Mouse (Mus musculus): ENCODE measurements around the gene Coq8b. TPM values are rescaled to one million over a fixed set of nuclear protein-coding genes. Genes with fewer than 3 reads are reported as not detected.

Gene Coq8b
- polyA plus RNA-seq, 1 experiment from 2014 or later, result 22.3 TPM

DNA sequence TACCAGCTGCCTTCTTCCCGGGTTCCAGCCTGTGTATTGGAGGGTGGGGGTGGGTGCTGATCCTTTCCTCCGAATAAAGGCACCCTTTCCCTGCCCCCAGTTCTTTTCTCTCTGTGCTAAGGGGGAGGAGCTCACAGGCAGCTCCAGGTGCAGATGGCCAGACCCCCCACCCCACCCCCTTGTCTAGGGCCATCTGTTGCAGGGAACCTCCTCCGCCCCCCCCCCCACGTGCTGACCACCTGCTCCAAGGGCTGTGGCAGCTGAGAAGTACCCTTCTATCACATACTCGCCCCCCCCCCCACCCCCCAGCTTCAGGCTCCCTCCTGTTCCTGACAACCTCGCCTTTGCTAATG is 25.0 kb downstream of the Coq8b start:
- Histone ChIP-seq H3K4me3 (peak overlapping the region; percentile 83), H3K9ac (peak overlapping the region; percentile 58; the same call in 1 of the 2 replicates), H3K27ac (peak overlapping the region; percentile 94), H3K36me3 (ENCODE audit: poor library complexity, severe bottlenecking) (peaks cover 22% of the 10 kb centered on the region), H3K4me2 (peak overlapping the region; percentile 90), H3K4me1 (peaks cover 54% of the 10 kb centered on the region), H3K27me3 (no peaks in the 10 kb centered on the region), H3K9me3 (replicated peaks) (no peaks in the 10 kb centered on the region)
- peak; percentile 48 for ATAC-seq
- 0% methylated on average over 5 of the region's 6 CpGs for WGBS

- H3K4me1 ChIP-seq, result peaks cover 54% of the 10 kb centered on the region
Measured at GRCm38 (mm10) chr7:27258205-27258899, 25.5 kb downstream of the Coq8b start, which contains the start of gene Numbl. Numbl (plus strand) TSS chr7:27258433.

GRCm38 (mm10) chr7:27259271-27259721 is 26.5 kb downstream of the Coq8b start:
- Histone ChIP-seq H3K36me3 (ENCODE audit: poor library complexity, severe bottlenecking) (peaks cover 29% of the 10 kb centered on the region), H3K4me2 (peak overlapping the region; percentile 90), H3K27ac (peak overlapping the region; percentile 94), H3K9ac (peak overlapping the region; percentile 92), H3K4me1 (peaks cover 54% of the 10 kb centered on the region), H3K4me3 (peak overlapping the region; percentile 83), H3K27me3 (no peaks in the 10 kb centered on the region), H3K9me3 (replicated peaks) (no peaks in the 10 kb centered on the region)
- ATAC-seq, result no peak
- WGBS, result 0% methylated on average over 9 of the region's 9 CpGs

More at GRCm38 (mm10) chr7:27258205-27258899, 25.5 kb downstream of the Coq8b start, which contains the start of gene Numbl:
- ATAC-seq, result peak; percentile 78
- under 1% methylated on average over 37 of the region's 47 CpGs for WGBS
- Histone ChIP-seq H3K4me2 (peak within 1 kb of the TSS; percentile 90), H3K36me3 (ENCODE audit: poor library complexity, severe bottlenecking) (peaks cover 22% of the 10 kb centered on the region), H3K9ac (peak within 1 kb of the TSS; percentile 92), H3K27ac (peak within 1 kb of the TSS; percentile 94), H3K4me3 (peak within 1 kb of the TSS; percentile 83), H3K27me3 (no peaks in the 10 kb centered on the region), H3K9me3 (replicated peaks) (no peaks in the 10 kb centered on the region)

GRCm38 (mm10) chr7:27259771-27260170 is 26.9 kb downstream of the Coq8b start:
- peak overlapping the region; percentile 94 for H3K27ac ChIP-seq
- peaks cover 54% of the 10 kb centered on the region for H3K4me1 ChIP-seq
- WGBS, result 30% methylated on average over 5 of the region's 5 CpGs
- no peaks in the 10 kb centered on the region for H3K27me3 ChIP-seq
- peak overlapping the region; percentile 92 for H3K9ac ChIP-seq
- H3K4me3 ChIP-seq, result peak overlapping the region; percentile 83
- no peaks in the 10 kb centered on the region for H3K9me3 ChIP-seq (replicated peaks)
- peak overlapping the region; percentile 90 for H3K4me2 ChIP-seq
- H3K36me3 ChIP-seq (ENCODE audit: poor library complexity, severe bottlenecking), result peaks cover 29% of the 10 kb centered on the region
- ATAC-seq, result no peak

GRCm38 (mm10) chr7:27260856-27261255 is 28.0 kb downstream of the Coq8b start:
- no peaks in the 10 kb centered on the region for H3K9me3 ChIP-seq (replicated peaks)
- H3K4me1 ChIP-seq, result peaks cover 54% of the 10 kb centered on the region
- H3K4me2 ChIP-seq, result peak overlapping the region; percentile 90
- H3K27me3 ChIP-seq, result no peaks in the 10 kb centered on the region
- H3K4me3 ChIP-seq, result peak overlapping the region; percentile 83
- H3K36me3 ChIP-seq (ENCODE audit: poor library complexity, severe bottlenecking), result peaks cover 40% of the 10 kb centered on the region
- no peak for ATAC-seq
- no peak overlapping the region; the same call in 1 of the 2 replicates for H3K27ac ChIP-seq
- 71% methylated on average over 7 of the region's 7 CpGs for WGBS
- peak overlapping the region; percentile 92; the same call in 1 of the 2 replicates for H3K9ac ChIP-seq

DNA sequence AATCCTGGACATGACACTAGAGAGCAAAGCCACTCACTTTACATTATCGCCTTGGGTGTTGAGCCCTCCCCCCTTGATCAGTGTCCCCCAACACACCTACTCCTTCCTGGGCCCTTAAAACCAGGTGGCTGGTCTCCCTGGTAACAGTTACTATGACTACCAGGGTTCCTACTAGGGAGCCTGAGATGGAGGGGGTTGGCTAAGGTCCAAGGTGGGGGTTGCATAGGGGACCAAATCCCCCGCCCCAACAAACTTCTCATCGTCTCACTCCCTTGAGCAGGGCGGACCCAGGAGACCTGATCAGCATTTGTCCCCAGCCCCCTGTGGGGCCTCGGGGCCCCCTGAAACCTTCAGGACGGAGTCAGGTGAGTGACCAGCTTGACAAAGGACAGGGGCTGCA is 29.1 kb downstream of the Coq8b start:
- 66% methylated on average over 6 of the region's 6 CpGs for WGBS
- no peaks in the 10 kb centered on the region for H3K27me3 ChIP-seq
- peak overlapping the region; percentile 90; the same call in 1 of the 2 replicates for H3K4me2 ChIP-seq
- H3K27ac ChIP-seq, result no peak overlapping the region; the same call in 1 of the 2 replicates
- no peaks in the 10 kb centered on the region for H3K9me3 ChIP-seq (replicated peaks)
- no peak overlapping the region for H3K4me3 ChIP-seq
- peaks cover 50% of the 10 kb centered on the region for H3K36me3 ChIP-seq (ENCODE audit: poor library complexity, severe bottlenecking)
- H3K9ac ChIP-seq, result no peak overlapping the region
- no peak for ATAC-seq
- H3K4me1 ChIP-seq, result peaks cover 47% of the 10 kb centered on the region

DNA sequence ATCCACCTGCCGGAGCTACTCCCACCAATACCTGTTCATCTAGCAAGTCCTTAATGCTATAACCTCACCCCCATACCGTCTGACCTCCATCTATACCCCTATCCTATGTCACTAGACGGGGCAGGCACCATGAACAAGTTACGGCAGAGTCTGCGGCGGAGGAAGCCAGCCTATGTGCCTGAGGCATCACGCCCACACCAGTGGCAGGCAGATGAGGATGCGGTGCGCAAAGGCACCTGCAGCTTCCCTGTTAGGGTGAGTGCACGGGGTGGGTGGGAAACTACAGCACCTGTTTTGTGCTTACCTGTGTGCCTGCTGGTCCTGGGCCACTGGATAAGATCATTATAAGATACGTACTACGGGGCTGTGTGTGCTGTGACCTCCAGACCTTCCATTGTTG is 31.9 kb downstream of the Coq8b start:
- Histone ChIP-seq H3K9me3 (replicated peaks) (no peaks in the 10 kb centered on the region), H3K27me3 (no peaks in the 10 kb centered on the region), H3K4me3 (no peak overlapping the region), H3K36me3 (ENCODE audit: poor library complexity, severe bottlenecking) (peaks cover 79% of the 10 kb centered on the region), H3K27ac (no peak overlapping the region), H3K4me2 (no peak overlapping the region), H3K9ac (no peak overlapping the region), H3K4me1 (peaks cover 27% of the 10 kb centered on the region)
- ATAC-seq, result no peak
- WGBS, result 95% methylated on average over 12 of the region's 12 CpGs

GRCm38 (mm10) chr7:27266515-27267128 is 33.8 kb downstream of the Coq8b start:
- Histone ChIP-seq H3K9me3 (replicated peaks) (no peaks in the 10 kb centered on the region), H3K36me3 (ENCODE audit: poor library complexity, severe bottlenecking) (peaks cover 97% of the 10 kb centered on the region), H3K27ac (no peak overlapping the region), H3K4me3 (no peak overlapping the region), H3K9ac (no peak overlapping the region), H3K4me1 (peaks cover 8% of the 10 kb centered on the region), H3K4me2 (no peak overlapping the region), H3K27me3 (no peaks in the 10 kb centered on the region)
- ATAC-seq, result no peak
- WGBS, result 87% methylated on average over 20 of the region's 20 CpGs

DNA sequence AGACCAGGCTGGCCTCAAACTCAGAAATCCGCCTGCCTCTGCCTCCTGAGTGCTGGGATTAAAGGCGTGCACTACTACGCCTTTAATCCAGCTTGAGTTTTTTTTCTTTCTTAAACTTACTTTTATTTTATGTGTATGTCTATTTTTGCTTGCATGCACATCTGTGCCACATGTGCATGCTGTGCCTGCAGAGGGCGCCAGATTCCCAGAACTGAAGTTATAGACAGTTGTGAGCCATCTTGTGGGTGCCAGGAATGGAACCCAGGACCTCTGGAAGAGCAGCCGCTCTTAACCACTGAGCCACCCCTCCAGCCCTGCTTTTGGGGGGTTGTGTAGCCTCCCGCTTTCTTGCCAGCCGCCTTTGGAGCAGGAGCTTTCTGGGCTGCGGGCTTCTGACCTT is 38.6 kb downstream of the Coq8b start:
- H3K4me3 ChIP-seq, result no peak overlapping the region
- H3K4me2 ChIP-seq, result no peak overlapping the region
- no peak overlapping the region for H3K9ac ChIP-seq
- 88% methylated on average over 8 of the region's 8 CpGs for WGBS
- no peaks in the 10 kb centered on the region for H3K4me1 ChIP-seq
- no peak overlapping the region for H3K27ac ChIP-seq
- no peaks in the 10 kb centered on the region for H3K27me3 ChIP-seq
- H3K9me3 ChIP-seq (replicated peaks), result no peaks in the 10 kb centered on the region
- ATAC-seq, result no peak
- H3K36me3 ChIP-seq (ENCODE audit: poor library complexity, severe bottlenecking), result peaks cover 92% of the 10 kb centered on the region

DNA sequence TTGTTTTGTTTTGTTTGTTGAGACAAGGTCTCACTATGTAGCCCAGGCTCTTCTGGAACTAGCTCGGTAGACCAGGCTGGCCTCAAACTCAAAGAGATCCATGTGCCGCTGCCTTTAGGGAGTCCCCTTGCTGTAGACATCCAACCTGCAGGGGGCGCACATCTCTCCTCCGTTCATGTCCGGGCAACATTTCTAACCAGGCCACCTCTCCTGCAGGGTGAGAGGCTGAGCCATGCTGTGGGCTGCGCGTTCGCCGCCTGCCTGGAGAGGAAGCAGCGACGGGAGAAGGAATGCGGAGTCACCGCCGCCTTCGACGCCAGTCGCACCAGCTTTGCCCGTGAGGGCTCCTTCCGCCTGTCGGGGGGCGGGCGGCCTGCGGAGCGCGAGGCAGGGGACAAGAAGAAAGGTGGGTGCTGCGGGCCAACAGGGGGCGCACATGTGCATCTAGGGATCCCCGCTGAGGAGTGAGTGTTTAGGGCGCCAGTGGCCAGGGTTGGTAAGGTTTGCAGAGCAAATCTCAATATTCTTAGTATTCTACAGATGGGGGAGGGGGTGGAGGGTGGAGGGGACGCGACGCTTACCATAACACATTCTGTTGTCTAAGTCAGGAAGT is 41.0 kb downstream of the Coq8b start:
- Histone ChIP-seq H3K27ac (no peak overlapping the region), H3K27me3 (no peaks in the 10 kb centered on the region), H3K4me3 (no peak overlapping the region), H3K36me3 (ENCODE audit: poor library complexity, severe bottlenecking) (peaks cover 92% of the 10 kb centered on the region), H3K9me3 (replicated peaks) (no peaks in the 10 kb centered on the region), H3K9ac (no peak overlapping the region), H3K4me1 (no peaks in the 10 kb centered on the region), H3K4me2 (no peak overlapping the region)
- WGBS, result 57% methylated on average over 32 of the region's 32 CpGs
- ATAC-seq, result no peak

DNA sequence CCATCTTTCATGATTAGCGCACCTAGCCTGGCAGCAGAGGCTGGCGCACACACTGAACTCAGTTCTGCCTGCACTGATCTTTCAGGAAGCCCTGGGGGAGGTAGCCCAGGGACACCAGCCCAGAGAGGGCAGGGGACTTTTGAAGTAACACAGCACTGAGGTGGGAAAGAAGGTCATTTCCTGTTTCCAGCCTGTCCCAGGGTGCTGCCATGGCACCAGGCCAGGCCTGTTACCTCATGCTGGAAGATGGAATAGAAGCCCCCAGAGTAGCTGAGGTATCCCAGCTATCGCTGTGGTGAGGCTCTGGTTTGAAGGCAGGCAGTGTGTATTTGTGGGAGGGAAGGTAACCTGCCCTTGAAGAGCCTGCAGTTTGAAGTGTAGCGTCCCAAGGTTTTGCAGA is 42.1 kb downstream of the Coq8b start:
- H3K27ac ChIP-seq, result no peak overlapping the region
- no peaks in the 10 kb centered on the region for H3K4me1 ChIP-seq
- no peak overlapping the region for H3K4me3 ChIP-seq
- H3K4me2 ChIP-seq, result no peak overlapping the region
- H3K27me3 ChIP-seq, result no peaks in the 10 kb centered on the region
- no peak for ATAC-seq
- H3K9me3 ChIP-seq (replicated peaks), result no peaks in the 10 kb centered on the region
- H3K36me3 ChIP-seq (ENCODE audit: poor library complexity, severe bottlenecking), result peaks cover 92% of the 10 kb centered on the region
- H3K9ac ChIP-seq, result no peak overlapping the region
- WGBS, result 93% methylated on average over 4 of the region's 4 CpGs

- WGBS, result 63% methylated on average over 7 of the region's 7 CpGs
- H3K27ac ChIP-seq, result no peak overlapping the region
- H3K4me2 ChIP-seq, result no peak overlapping the region
- H3K4me1 ChIP-seq, result no peaks in the 10 kb centered on the region
- no peaks in the 10 kb centered on the region for H3K9me3 ChIP-seq (replicated peaks)
- no peak overlapping the region for H3K4me3 ChIP-seq
- no peak overlapping the region for H3K9ac ChIP-seq
- H3K36me3 ChIP-seq (ENCODE audit: poor library complexity, severe bottlenecking), result peaks cover 91% of the 10 kb centered on the region
- no peak for ATAC-seq
- H3K27me3 ChIP-seq, result no peaks in the 10 kb centered on the region
Measured at GRCm38 (mm10) chr7:27276021-27276420, 43.2 kb downstream of the Coq8b start.
